Mouse (Mus musculus) neural tube, embryonic 10.5 days (tissue): Measurements from ENCODE around the gene Atf6.

ENCODE experiments used
- DNase-seq: peaks from one replicate; pipeline ENCODE4 v3.0.0-alpha.2; 2017; ENCODE audit warnings: low spot score; ENCODE audit errors: extremely low spot score

Gene Atf6

DNA sequence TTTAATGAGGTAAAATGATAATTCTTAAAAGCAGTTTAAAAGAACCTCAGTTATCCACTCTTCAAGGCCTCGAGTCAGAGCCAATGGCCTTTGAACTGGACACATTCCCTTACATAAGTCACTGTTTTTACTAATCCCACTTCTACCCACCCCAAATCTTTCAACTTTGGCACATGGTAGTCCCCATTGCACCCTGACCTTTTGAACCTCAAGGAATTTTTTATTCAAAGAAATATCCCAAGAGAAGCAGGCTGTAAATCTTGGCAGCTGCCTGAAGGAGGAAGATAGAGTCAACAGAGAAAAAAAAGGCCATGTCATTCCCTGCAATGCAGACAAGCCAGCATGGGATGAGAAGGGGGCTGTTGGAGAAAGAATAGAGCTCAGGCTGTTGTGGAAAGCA, 93.1 kb downstream of the Atf6 start:
- no peak for DNase-seq

GRCm38 (mm10) chr1:170773506-170773905, 94.1 kb downstream of the Atf6 start:
- DNase-seq: no peak

GRCm38 (mm10) chr1:170771437-170772003, 96.1 kb downstream of the Atf6 start:
- DNase-seq: no peak

DNA sequence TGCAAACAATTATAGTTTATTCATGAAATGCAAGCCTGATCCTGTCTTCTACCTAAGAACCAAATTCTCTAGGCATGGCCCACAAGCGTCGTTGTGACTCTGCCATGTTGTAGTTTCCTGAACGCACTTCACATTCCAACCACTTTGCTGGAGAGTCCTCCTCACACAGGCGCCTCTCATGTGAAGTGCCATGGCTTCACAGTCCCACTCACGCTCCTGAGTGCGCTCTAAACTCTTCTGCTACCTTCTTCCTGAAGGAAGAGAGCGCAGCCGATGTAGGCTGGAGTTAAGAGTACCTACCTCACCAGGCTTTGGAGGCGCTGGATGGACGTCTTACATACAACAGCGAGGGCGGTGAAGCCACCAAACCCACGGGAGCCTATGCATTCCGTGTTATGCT, 96.9 kb downstream of the Atf6 start:
- no peak for DNase-seq

GRCm38 (mm10) chr1:170766997-170767396, 100.6 kb downstream of the Atf6 start:
- DNase-seq: no peak

- no peak for DNase-seq
Measured at GRCm38 (mm10) chr1:170764798-170765197, 102.8 kb downstream of the Atf6 start.

DNA sequence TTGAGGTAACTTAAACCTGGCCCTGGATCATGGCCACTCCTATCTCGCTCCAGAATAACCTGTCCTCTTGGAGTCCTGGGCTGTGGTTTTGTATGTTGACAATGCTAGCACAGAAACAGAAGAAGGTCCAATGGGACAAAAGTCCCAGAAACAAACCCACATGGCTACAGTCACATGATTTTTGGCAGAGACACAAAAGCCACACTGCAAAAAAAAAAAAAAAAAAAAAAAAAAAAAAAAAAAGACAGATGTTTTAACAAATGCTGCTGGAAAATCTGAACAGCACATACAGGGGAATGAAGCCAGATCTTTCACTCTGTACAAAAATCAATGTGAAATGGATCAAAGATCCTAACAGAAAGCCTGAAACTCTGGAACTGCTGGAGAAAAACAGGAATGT, 105.9 kb downstream of the Atf6 start:
- no peak for DNase-seq

DNA sequence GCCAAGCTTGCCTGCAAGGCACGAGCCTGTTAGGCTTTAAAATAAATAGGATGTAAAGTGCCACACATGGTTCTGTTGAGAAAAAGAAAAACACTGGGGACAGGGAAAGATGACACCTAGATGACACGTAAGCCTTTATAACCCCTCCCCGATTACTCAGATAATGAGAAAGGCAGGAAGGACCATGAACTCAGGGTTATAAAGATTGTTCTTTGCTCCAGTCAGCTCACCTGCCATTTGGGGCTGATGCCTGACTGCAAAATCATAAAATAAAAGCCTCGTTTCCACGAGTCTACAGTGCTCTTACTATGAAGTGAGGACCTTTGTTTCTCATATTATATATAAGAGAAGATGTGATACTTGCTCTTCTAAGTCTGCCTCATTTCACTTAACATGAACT, 114.0 kb downstream of the Atf6 start:
- DNase-seq: no peak

DNA sequence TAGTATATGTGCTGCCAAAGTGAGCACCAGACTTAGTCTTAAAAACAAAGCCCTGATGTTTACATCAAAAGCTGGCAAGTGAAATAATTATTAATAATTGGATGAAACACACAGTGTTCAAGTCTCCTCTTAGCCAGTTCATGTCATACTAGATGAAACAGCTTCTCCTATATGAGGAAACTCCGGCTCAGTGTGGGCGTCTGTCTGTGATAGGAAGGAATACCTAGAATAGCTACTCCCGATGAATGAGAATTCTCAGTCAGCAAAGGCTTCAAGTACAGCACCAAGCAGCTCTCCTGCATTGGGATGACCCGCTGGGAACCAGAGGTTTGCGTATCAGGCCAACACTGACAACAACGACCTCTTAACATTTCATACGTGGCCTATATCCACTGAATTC, 115.8 kb downstream of the Atf6 start:
- no peak for DNase-seq

DNA sequence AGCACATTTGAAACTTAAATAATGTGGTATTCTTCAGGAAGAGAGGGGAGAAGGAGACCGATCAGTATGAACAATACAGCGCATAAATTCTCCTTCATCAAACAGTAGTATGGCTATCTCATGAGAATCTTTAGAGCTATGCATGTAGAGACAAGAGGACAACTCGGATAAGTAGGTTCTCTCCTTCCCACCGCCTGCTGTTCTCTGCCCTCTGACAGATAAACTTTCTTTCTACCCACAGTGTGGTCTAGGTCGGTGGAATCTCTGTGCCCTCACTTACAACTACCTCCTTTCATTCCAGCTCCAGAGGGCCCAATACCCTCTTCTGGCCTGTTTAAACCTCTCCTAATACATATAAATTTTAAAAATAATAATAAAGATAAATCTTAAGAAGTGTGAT, 121.0 kb downstream of the Atf6 start:
- no peak for DNase-seq

DNA sequence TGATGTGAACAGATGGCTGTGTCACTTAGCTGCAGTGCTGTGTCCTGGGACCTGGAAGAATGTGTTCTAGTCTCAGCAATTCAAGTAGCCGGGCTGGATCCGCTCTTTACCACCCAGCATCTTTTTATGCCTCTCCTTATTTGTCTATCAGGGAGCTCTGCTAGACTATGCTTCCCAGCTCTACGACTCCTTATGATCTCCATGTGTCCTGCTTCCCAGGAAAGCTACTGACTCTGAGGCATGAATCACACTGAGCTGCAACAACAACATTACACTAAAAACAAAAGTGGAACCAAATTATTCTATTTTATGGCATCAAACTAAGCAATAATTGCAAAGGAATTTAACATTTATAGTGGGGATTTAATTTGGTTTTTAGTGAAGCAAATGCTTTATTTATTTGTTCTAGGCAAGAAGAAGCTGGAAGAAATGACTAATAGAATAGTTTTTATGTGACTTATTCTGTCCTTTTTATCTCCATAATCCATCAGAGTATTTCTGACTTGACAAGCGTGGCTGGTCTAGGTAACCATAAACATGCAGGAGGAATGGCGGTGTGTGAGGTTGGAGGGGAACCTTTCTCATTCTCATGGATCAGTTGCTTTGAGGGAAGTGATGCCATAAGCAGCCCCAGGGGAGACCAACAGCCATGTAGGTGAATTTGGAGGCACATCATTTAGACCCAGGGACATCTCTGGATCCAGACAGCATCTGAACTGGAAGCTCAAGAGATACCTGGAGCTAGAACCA, 125.9 kb downstream of the Atf6 start:
- DNase-seq: no peak

- DNase-seq: no peak
Measured at GRCm38 (mm10) chr1:170734866-170735265, 132.7 kb downstream of the Atf6 start.

GRCm38 (mm10) chr1:170732596-170732890, 135.0 kb downstream of the Atf6 start:
- DNase-seq: no peak

DNA sequence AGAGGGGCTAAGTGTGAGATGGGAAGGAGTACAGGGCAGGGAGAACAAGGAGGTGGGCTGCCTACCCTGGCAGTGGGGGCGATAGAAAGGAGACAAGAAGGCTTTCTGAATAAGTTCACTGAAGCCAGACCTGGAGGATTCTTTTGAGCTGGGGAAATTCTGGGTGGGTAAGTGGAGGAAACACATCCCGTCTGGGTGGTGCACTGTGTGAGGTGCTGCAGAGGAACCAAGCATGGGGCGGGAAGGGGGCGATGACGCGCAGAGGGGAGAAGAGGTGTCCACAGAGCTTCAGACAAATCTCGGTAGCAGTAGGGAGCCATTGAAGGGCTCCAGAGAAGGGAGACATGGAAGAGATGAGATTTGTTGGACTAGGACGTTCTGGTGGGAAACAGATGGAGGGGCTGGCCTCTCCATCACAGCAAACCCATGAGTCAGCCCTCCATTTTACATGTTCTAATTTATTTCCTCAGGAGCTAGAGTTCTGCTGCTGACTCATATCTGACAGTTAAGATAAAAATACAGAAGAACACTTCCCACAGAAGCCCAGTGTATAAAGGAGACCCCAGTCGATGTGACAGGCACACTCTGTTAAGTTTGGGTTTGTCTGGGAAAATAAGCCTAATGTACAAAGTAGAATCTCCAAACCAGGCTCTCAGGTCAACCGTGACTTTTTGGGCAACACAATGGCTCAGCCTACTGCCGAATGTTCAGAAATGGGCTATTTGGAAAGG, 135.5 kb downstream of the Atf6 start:
- no peak for DNase-seq

DNA sequence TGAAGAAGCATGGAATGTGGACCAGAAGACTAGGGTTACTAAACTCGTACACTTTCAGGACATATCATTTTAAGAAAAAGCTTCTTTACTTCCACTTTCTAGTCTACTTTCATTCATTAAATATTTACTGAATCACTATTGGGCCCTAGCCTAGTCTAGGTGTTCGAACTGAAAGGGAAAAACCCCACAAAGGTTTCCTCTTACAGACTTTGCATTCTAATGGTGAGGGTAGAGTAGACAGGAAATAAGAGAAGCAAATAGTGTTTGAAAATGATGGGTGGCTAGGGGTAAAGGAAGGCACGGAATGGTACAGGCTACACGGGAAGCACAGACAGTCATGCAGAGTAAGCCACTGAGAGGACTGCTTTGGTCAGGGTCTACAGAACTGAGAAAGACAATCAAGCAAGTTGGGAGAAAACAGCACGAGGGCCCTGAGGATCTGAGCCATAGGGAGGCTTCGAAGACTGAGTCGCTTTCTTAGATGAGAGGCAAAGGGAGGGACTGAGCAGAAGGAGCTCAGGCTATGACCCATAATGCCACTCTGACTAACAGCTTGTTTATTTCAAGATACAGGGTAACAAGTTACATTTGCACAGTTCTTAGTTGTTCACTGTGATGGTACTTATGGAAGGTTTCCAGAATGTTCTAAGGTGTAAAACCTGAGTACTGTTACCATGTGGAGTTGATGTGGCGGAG, 138.2 kb downstream of the Atf6 start:
- no peak for DNase-seq

- no peak for DNase-seq
Measured at GRCm38 (mm10) chr1:170728524-170728923, 139.0 kb downstream of the Atf6 start.

- DNase-seq: no peak
Measured at GRCm38 (mm10) chr1:170721560-170721959, 146.0 kb downstream of the Atf6 start.

DNA sequence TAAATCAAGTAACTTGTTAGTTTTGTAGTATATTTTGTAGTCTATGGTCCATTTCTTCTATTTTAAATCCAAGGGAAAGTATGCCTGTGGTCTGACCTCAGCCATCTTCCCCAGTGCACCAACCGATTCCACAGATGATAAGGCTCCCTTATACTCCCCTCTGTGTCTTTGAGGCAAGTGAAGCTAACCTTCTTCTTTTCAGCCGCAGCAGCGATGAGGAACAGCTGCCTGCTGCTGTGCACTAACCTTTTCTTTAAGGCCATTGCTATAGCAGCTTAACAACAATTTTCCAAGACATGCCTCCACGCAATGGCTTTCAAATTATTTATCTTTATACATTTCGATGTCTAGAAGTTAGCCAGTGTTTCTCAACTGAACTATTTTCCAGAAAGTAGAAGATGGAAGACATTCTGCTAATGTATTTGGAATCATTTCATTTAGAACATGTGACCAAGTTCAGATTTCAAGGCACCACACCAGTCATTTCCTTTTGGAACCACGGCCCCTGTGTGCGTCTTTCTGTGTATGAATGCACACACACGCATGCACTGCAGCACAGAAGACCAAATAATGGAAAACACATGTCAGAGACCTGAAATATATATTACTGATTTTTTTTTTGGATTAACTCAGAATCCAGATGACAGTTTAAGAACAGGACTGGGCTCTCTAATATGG, 149.3 kb downstream of the Atf6 start:
- DNase-seq: no peak

GRCm38 (mm10) chr1:170717241-170717828, 150.2 kb downstream of the Atf6 start:
- DNase-seq: no peak

- no peak for DNase-seq
Measured at GRCm38 (mm10) chr1:170711731-170712130, 155.8 kb downstream of the Atf6 start.

DNA sequence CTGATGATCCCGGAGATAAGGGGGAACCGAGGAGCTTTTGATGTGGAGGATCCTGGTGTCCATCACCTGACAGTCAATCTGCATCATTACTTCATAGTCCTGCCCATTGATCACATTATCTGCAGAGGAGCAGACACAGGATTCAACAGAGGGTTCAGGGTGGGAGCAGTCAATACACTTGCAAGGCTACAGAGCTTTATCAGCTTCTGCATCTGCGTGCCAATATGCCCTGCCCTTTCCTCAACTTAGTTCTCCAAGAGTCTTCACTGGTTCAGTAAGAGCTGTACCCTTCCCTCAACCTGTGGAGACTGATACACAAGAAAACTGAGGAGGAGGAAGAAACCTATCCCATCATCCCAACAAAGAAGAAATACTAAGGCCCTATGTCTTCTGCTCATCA, 157.6 kb downstream of the Atf6 start:
- DNase-seq: no peak
